Mouse (Mus musculus): ENCODE data around the gene Bbs5. TPM values are rescaled to one million over a fixed set of nuclear protein-coding genes. Genes with fewer than 3 reads are reported as not detected.

Gene Bbs5
- polyA plus RNA-seq (2016; fragmentation: Nextera tagmentation; extraction: Ambion mirVana), result 16.1 and 16.8 TPM in 2 replicates

GRCm38 (mm10) chr2:69646726-69647490 is at the start of gene Bbs5:
Bbs5 (plus strand) TSS chr2:69647171.
- peaks cover 13% of the 10 kb centered on the region; the same call in 1 of the 2 replicates for H3K4me1 ChIP-seq
- DNase-seq (ENCODE audit: low spot score), result peak; percentile 93
- H3K4me3 ChIP-seq, result peak within 1 kb of the TSS; percentile 90
- H3K36me3 ChIP-seq, result no peaks in the 10 kb centered on the region
- 3% methylated on average over 43 of the region's 43 CpGs for WGBS
- H3K9me3 ChIP-seq (replicated peaks), result no peaks in the 10 kb centered on the region
- H3K27me3 ChIP-seq (ENCODE audit: low read depth, poor library complexity, severe bottlenecking), result no peaks in the 10 kb centered on the region
- H3K27ac ChIP-seq, result peak within 1 kb of the TSS; percentile 78

GRCm38 (mm10) chr2:69603726-69604393 is 43.1 kb upstream of the Bbs5 start:
- H3K9me3 ChIP-seq (replicated peaks), result no peaks in the 10 kb centered on the region
- WGBS, result 92% methylated on average over 7 of the region's 7 CpGs
- no peak overlapping the region for H3K27ac ChIP-seq
- no peak overlapping the region for H3K4me3 ChIP-seq
- no peaks in the 10 kb centered on the region for H3K4me1 ChIP-seq
- no peaks in the 10 kb centered on the region for H3K36me3 ChIP-seq
- no peaks in the 10 kb centered on the region for H3K27me3 ChIP-seq (ENCODE audit: low read depth, poor library complexity, severe bottlenecking)
- DNase-seq (ENCODE audit: low spot score), result no peak

GRCm38 (mm10) chr2:69606621-69607020 is 40.4 kb upstream of the Bbs5 start:
- Histone ChIP-seq H3K36me3 (no peaks in the 10 kb centered on the region), H3K4me1 (no peaks in the 10 kb centered on the region), H3K9me3 (replicated peaks) (no peaks in the 10 kb centered on the region), H3K27me3 (ENCODE audit: low read depth, poor library complexity, severe bottlenecking) (no peaks in the 10 kb centered on the region), H3K27ac (no peak overlapping the region), H3K4me3 (no peak overlapping the region)
- 92% methylated on average over 3 of the region's 3 CpGs for WGBS
- no peak for DNase-seq (ENCODE audit: low spot score)

GRCm38 (mm10) chr2:69612237-69612636 is 34.7 kb upstream of the Bbs5 start:
- WGBS, result 6% methylated on average over 10 of the region's 10 CpGs
- DNase-seq (ENCODE audit: low spot score), result peak; percentile 57
- H3K27me3 ChIP-seq (ENCODE audit: low read depth, poor library complexity, severe bottlenecking), result no peaks in the 10 kb centered on the region
- H3K9me3 ChIP-seq (replicated peaks), result no peaks in the 10 kb centered on the region
- H3K4me3 ChIP-seq, result no peak overlapping the region
- H3K36me3 ChIP-seq, result no peaks in the 10 kb centered on the region
- no peak overlapping the region for H3K27ac ChIP-seq
- H3K4me1 ChIP-seq, result peaks cover 9% of the 10 kb centered on the region

GRCm38 (mm10) chr2:69612716-69613115 is 34.3 kb upstream of the Bbs5 start:
- Histone ChIP-seq H3K4me3 (no peak overlapping the region), H3K27ac (no peak overlapping the region), H3K9me3 (replicated peaks) (no peaks in the 10 kb centered on the region), H3K27me3 (ENCODE audit: low read depth, poor library complexity, severe bottlenecking) (no peaks in the 10 kb centered on the region), H3K4me1 (peaks cover 9% of the 10 kb centered on the region), H3K36me3 (no peaks in the 10 kb centered on the region)
- DNase-seq (ENCODE audit: low spot score), result no peak
- WGBS, result 34% methylated on average over 9 of the region's 9 CpGs

- WGBS, result 81% methylated on average over 4 of the region's 4 CpGs
- H3K4me3 ChIP-seq, result no peak overlapping the region
- no peaks in the 10 kb centered on the region for H3K9me3 ChIP-seq (replicated peaks)
- no peak for DNase-seq (ENCODE audit: low spot score)
- H3K36me3 ChIP-seq, result no peaks in the 10 kb centered on the region
- H3K27me3 ChIP-seq (ENCODE audit: low read depth, poor library complexity, severe bottlenecking), result no peaks in the 10 kb centered on the region
- H3K4me1 ChIP-seq, result peaks cover 9% of the 10 kb centered on the region
- H3K27ac ChIP-seq, result no peak overlapping the region
Measured at GRCm38 (mm10) chr2:69613237-69613636, 33.7 kb upstream of the Bbs5 start.

GRCm38 (mm10) chr2:69618336-69618735 is 28.6 kb upstream of the Bbs5 start:
- Histone ChIP-seq H3K27ac (no peak overlapping the region), H3K27me3 (ENCODE audit: low read depth, poor library complexity, severe bottlenecking) (no peaks in the 10 kb centered on the region), H3K4me1 (no peaks in the 10 kb centered on the region), H3K36me3 (no peaks in the 10 kb centered on the region), H3K9me3 (replicated peaks) (no peaks in the 10 kb centered on the region), H3K4me3 (no peak overlapping the region)
- DNase-seq (ENCODE audit: low spot score), result no peak

GRCm38 (mm10) chr2:69619286-69619685 is 27.7 kb upstream of the Bbs5 start:
- H3K36me3 ChIP-seq, result no peaks in the 10 kb centered on the region
- H3K27ac ChIP-seq, result no peak overlapping the region
- H3K4me3 ChIP-seq, result no peak overlapping the region
- no peak for DNase-seq (ENCODE audit: low spot score)
- H3K27me3 ChIP-seq (ENCODE audit: low read depth, poor library complexity, severe bottlenecking), result no peaks in the 10 kb centered on the region
- no peaks in the 10 kb centered on the region for H3K4me1 ChIP-seq
- H3K9me3 ChIP-seq (replicated peaks), result no peaks in the 10 kb centered on the region

GRCm38 (mm10) chr2:69629215-69629614 is 17.8 kb upstream of the Bbs5 start:
- Histone ChIP-seq H3K36me3 (no peaks in the 10 kb centered on the region), H3K4me3 (no peak overlapping the region), H3K27ac (no peak overlapping the region), H3K9me3 (replicated peaks) (no peaks in the 10 kb centered on the region), H3K4me1 (peaks cover 6% of the 10 kb centered on the region), H3K27me3 (ENCODE audit: low read depth, poor library complexity, severe bottlenecking) (no peaks in the 10 kb centered on the region)
- DNase-seq (ENCODE audit: low spot score), result no peak
- WGBS, result 70% methylated on average over 17 of the region's 17 CpGs

GRCm38 (mm10) chr2:69629914-69630313 is 17.1 kb upstream of the Bbs5 start:
- Histone ChIP-seq H3K9me3 (replicated peaks) (no peaks in the 10 kb centered on the region), H3K27ac (no peak overlapping the region), H3K27me3 (ENCODE audit: low read depth, poor library complexity, severe bottlenecking) (no peaks in the 10 kb centered on the region), H3K4me3 (no peak overlapping the region), H3K4me1 (peaks cover 6% of the 10 kb centered on the region), H3K36me3 (no peaks in the 10 kb centered on the region)
- no peak for DNase-seq (ENCODE audit: low spot score)
- 86% methylated on average over 6 of the region's 6 CpGs for WGBS

- WGBS, result 94% methylated on average over 5 of the region's 5 CpGs
- H3K36me3 ChIP-seq, result no peaks in the 10 kb centered on the region
- no peak overlapping the region for H3K4me3 ChIP-seq
- no peak for DNase-seq (ENCODE audit: low spot score)
- H3K4me1 ChIP-seq, result peaks cover 6% of the 10 kb centered on the region
- H3K27ac ChIP-seq, result no peak overlapping the region
- H3K27me3 ChIP-seq (ENCODE audit: low read depth, poor library complexity, severe bottlenecking), result no peaks in the 10 kb centered on the region
- no peaks in the 10 kb centered on the region for H3K9me3 ChIP-seq (replicated peaks)
Measured at GRCm38 (mm10) chr2:69630792-69631191, 16.2 kb upstream of the Bbs5 start.

- no peak for DNase-seq (ENCODE audit: low spot score)
- Histone ChIP-seq H3K27ac (no peak overlapping the region), H3K4me3 (no peak overlapping the region), H3K9me3 (replicated peaks) (no peaks in the 10 kb centered on the region), H3K4me1 (peaks cover 6% of the 10 kb centered on the region), H3K27me3 (ENCODE audit: low read depth, poor library complexity, severe bottlenecking) (no peaks in the 10 kb centered on the region), H3K36me3 (no peaks in the 10 kb centered on the region)
- WGBS, result 88% methylated on average over 2 of the region's 2 CpGs
Measured at GRCm38 (mm10) chr2:69631449-69631848, 15.5 kb upstream of the Bbs5 start.

GRCm38 (mm10) chr2:69635064-69635701 is 11.8 kb upstream of the Bbs5 start:
- H3K27ac ChIP-seq, result peak overlapping the region; percentile 81
- peak overlapping the region; percentile 46 for H3K4me3 ChIP-seq
- H3K27me3 ChIP-seq (ENCODE audit: low read depth, poor library complexity, severe bottlenecking), result no peaks in the 10 kb centered on the region
- 17% methylated on average over 11 of the region's 11 CpGs for WGBS
- peaks cover 8% of the 10 kb centered on the region for H3K4me1 ChIP-seq
- H3K9me3 ChIP-seq (replicated peaks), result no peaks in the 10 kb centered on the region
- H3K36me3 ChIP-seq, result no peaks in the 10 kb centered on the region
- peak; percentile 60 for DNase-seq (ENCODE audit: low spot score)

Measured in limb, embryonic 10.5 days (tissue).